Mouse (Mus musculus): Measurements from ENCODE around the gene Bap1. TPM values are rescaled to one million over a fixed set of nuclear protein-coding genes. Genes with fewer than 3 reads are reported as not detected.

Bap1 gene
- polyA plus RNA-seq, 1 experiment: 33.1 TPM

DNA sequence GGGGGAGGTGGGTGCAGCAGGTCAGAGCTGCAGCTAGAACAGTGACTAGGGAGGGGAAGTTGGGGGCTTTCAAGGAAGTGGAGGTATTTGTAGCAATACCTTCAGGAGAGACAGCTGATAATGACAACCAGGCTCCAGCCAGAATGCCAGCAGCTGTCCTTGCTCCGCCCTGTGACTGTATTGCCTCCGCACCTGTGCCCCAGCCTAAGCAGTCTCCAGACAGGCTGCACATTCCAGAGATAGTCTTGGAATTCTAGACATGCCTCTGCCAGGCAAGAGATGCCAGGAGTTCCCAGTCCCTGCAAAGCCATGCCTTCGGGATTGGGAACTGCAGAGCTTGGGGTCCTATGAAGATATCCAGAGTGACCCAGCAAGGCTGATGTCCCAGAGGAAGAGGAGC, 38.8 kb upstream of the Bap1 start:
- Histone ChIP-seq H3K4me1 (ENCODE audit: control insufficient read depth, insufficient read depth, low read length) (no peaks in the 10 kb centered on the region), H3K4me3 (ENCODE audit: insufficient read depth, low read length) (no peak overlapping the region), H3K27ac (ENCODE audit: insufficient read depth, low read depth, low read length) (no peak overlapping the region)
- TF ChIP-seq CTCF (IDR thresholded peaks at IDR 0.05; ENCODE audit: low read depth, low read length): no peak
- no peak for TF ChIP-seq POLR2A (IDR thresholded peaks at IDR 0.05; ENCODE audit: borderline replicate concordance, low read depth, low read length)

- TF ChIP-seq CTCF (IDR thresholded peaks at IDR 0.05; ENCODE audit: low read depth, low read length): no peak
- TF ChIP-seq POLR2A (IDR thresholded peaks at IDR 0.05; ENCODE audit: borderline replicate concordance, low read depth, low read length): no peak
- no peak overlapping the region for H3K4me3 ChIP-seq (ENCODE audit: insufficient read depth, low read length)
- no peak overlapping the region for H3K27ac ChIP-seq (ENCODE audit: insufficient read depth, low read depth, low read length)
- no peaks in the 10 kb centered on the region for H3K4me1 ChIP-seq (ENCODE audit: control insufficient read depth, insufficient read depth, low read length)
Observed at GRCm38 (mm10) chr14:31213868-31214267, 37.4 kb upstream of the Bap1 start.

DNA sequence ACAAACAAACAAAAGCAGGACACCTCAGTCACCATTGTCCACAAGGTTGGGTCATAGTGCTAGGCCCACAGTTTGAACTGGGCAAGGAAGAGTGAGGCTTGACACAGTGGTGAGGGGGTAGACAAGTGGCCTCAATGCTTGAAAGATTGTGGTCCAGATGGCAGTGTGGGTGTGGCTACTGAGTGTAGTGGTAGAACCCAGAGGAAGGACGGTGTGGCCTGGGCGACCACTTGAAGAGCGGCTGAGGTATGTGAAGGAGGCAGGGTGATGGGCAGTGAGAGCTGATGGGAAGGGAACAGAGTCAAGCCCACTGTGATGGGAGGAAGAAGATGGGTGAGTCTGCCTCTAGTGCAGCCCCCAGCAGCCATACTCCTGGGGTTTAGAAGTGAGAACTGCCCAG, 36.6 kb upstream of the Bap1 start:
- no peak overlapping the region for H3K27ac ChIP-seq (ENCODE audit: insufficient read depth, low read depth, low read length)
- no peaks in the 10 kb centered on the region for H3K4me1 ChIP-seq (ENCODE audit: control insufficient read depth, insufficient read depth, low read length)
- H3K4me3 ChIP-seq (ENCODE audit: insufficient read depth, low read length): no peak overlapping the region
- no peak for TF ChIP-seq POLR2A (IDR thresholded peaks at IDR 0.05; ENCODE audit: borderline replicate concordance, low read depth, low read length)
- no peak for TF ChIP-seq CTCF (IDR thresholded peaks at IDR 0.05; ENCODE audit: low read depth, low read length)

DNA sequence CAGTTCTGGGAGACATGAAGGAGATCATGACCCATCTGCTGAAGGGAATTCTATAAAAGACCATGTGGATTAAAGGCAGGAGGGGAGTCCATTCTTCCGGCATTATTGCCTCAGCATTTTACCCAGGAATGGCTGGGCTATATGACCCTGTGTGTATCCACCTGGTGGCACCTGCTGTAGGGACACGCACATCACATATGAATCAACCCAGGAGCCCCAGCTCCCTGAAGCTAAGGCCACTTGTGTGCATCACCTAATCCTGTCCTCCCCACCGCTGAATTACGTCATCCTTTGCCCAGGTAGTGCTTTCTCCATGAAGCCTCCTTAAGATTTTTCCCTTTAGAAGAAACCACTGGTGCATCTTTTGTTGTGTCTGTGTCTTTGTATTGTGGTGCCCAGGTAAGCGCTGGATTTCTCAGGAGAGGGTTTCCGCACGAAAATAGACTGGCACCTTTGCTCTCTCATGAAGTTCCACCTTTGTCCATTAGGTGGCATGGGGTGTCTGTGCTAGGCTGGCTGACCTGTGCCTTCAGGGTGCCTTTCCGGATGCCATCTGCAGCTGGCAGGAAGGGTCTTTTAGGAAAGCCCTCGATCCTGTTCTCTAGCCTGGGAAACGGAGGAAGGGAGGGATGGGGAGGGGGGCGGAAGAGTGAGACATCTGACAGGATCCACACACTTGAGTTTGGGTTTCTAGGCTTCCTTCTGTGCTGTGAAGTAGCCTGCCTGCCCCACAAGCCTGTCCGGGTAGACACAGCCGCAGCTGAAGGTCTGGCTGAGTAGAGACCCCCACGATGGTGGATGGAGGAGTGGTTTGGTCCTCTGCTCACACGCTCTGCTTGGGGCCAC, 35.9 kb upstream of the Bap1 start:
- TF ChIP-seq CTCF (IDR thresholded peaks at IDR 0.05; ENCODE audit: low read depth, low read length): peak; percentile 33; the same call in 1 of the 2 replicates
- TF ChIP-seq POLR2A (IDR thresholded peaks at IDR 0.05; ENCODE audit: borderline replicate concordance, low read depth, low read length): no peak
- no peak overlapping the region for H3K27ac ChIP-seq (ENCODE audit: insufficient read depth, low read depth, low read length)
- H3K4me1 ChIP-seq (ENCODE audit: control insufficient read depth, insufficient read depth, low read length): no peaks in the 10 kb centered on the region
- H3K4me3 ChIP-seq (ENCODE audit: insufficient read depth, low read length): no peak overlapping the region

GRCm38 (mm10) chr14:31216846-31217245, 34.4 kb upstream of the Bap1 start, which contains the start of gene Nisch:
Gene Nisch, minus strand, starts transcription at chr14:31216946.
- H3K4me1 ChIP-seq (ENCODE audit: control insufficient read depth, insufficient read depth, low read length): no peaks in the 10 kb centered on the region
- TF ChIP-seq CTCF (IDR thresholded peaks at IDR 0.05; ENCODE audit: low read depth, low read length) (no peak), POLR2A (IDR thresholded peaks at IDR 0.05; ENCODE audit: borderline replicate concordance, low read depth, low read length) (no peak)
- H3K4me3 ChIP-seq (ENCODE audit: insufficient read depth, low read length): no peak within 1 kb of the TSS
- no peak within 1 kb of the TSS for H3K27ac ChIP-seq (ENCODE audit: insufficient read depth, low read depth, low read length)

GRCm38 (mm10) chr14:31217666-31218065, 33.6 kb upstream of the Bap1 start, which contains the start of gene Sema3g:
Gene Sema3g, plus strand, starts transcription at chr14:31217860.
- Histone ChIP-seq H3K27ac (ENCODE audit: insufficient read depth, low read depth, low read length) (no peak within 1 kb of the TSS), H3K4me3 (ENCODE audit: insufficient read depth, low read length) (no peak within 1 kb of the TSS)
- TF ChIP-seq CTCF (IDR thresholded peaks at IDR 0.05; ENCODE audit: low read depth, low read length): no peak
- TF ChIP-seq POLR2A (IDR thresholded peaks at IDR 0.05; ENCODE audit: borderline replicate concordance, low read depth, low read length): no peak

DNA sequence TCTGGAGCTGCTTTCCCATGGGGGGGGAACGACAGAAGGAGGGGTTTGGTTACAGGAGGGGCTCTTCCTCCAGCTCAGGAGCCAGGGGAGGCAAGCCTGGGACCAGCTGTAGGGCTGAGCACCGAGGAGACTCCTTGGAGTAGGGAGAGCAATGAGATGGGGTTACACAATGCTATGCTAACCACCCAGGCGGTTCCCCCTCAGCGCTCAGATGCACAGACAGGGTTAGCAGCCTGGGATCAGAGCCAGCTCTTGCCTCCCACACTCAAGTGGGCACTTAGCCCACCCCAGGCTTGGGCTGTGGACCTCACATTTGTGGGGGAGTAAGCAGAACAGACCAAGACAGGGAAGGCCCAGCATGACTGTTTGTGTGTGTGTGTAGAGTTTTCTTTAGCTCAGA, 24.3 kb upstream of the Bap1 start:
- no peak overlapping the region for H3K4me3 ChIP-seq (ENCODE audit: insufficient read depth, low read length)
- TF ChIP-seq POLR2A (IDR thresholded peaks at IDR 0.05; ENCODE audit: borderline replicate concordance, low read depth, low read length): no peak
- no peak overlapping the region for H3K27ac ChIP-seq (ENCODE audit: insufficient read depth, low read depth, low read length)
- peaks cover 1% of the 10 kb centered on the region for H3K4me1 ChIP-seq (ENCODE audit: control insufficient read depth, insufficient read depth, low read length)

More at GRCm38 (mm10) chr14:31217666-31218065, 33.6 kb upstream of the Bap1 start, which contains the start of gene Sema3g:
- no peaks in the 10 kb centered on the region for H3K4me1 ChIP-seq (ENCODE audit: control insufficient read depth, insufficient read depth, low read length)

- no peak overlapping the region for H3K4me3 ChIP-seq (ENCODE audit: insufficient read depth, low read length)
- H3K4me1 ChIP-seq (ENCODE audit: control insufficient read depth, insufficient read depth, low read length): peaks cover 10% of the 10 kb centered on the region
- TF ChIP-seq CTCF (IDR thresholded peaks at IDR 0.05; ENCODE audit: low read depth, low read length) (no peak), POLR2A (IDR thresholded peaks at IDR 0.05; ENCODE audit: borderline replicate concordance, low read depth, low read length) (no peak)
- H3K27ac ChIP-seq (ENCODE audit: insufficient read depth, low read depth, low read length): no peak overlapping the region
Observed at GRCm38 (mm10) chr14:31228234-31228633, 23.0 kb upstream of the Bap1 start.

- Histone ChIP-seq H3K4me1 (ENCODE audit: control insufficient read depth, insufficient read depth, low read length) (peaks cover 12% of the 10 kb centered on the region), H3K27ac (ENCODE audit: insufficient read depth, low read depth, low read length) (no peak overlapping the region), H3K4me3 (ENCODE audit: insufficient read depth, low read length) (no peak overlapping the region)
- no peak for TF ChIP-seq CTCF (IDR thresholded peaks at IDR 0.05; ENCODE audit: low read depth, low read length)
Observed at GRCm38 (mm10) chr14:31230442-31230841, 20.8 kb upstream of the Bap1 start.

- TF ChIP-seq POLR2A (IDR thresholded peaks at IDR 0.05; ENCODE audit: borderline replicate concordance, low read depth, low read length): no peak
- Histone ChIP-seq H3K4me3 (ENCODE audit: insufficient read depth, low read length) (no peak overlapping the region), H3K27ac (ENCODE audit: insufficient read depth, low read depth, low read length) (no peak overlapping the region), H3K4me1 (ENCODE audit: control insufficient read depth, insufficient read depth, low read length) (peaks cover 21% of the 10 kb centered on the region)
Observed at GRCm38 (mm10) chr14:31232404-31233069, 18.7 kb upstream of the Bap1 start.
